Mouse (Mus musculus): ENCODE measurements at regions not wholly inside any gene's neighbourhood (a gene's known extent, or its start where the extent isn't known, plus 50 kb on each side); places are given as distances from the start of the nearest gene placed in this dataset.
A peak's percentile ranks its signal among the peaks of the same experiment; 100 is the strongest.

GRCm38 (mm10) chr11:22626407-22626806 is 114.5 kb downstream of the Tmem17 start:
- Histone ChIP-seq H3K9ac (ENCODE audit: low read length) (no peak overlapping the region), H3K9me3 (replicated peaks; ENCODE audit: control insufficient read depth, low read length) (no peaks in the 10 kb centered on the region), H3K4me1 (ENCODE audit: control insufficient read depth, insufficient read depth, low read length) (peaks cover 7% of the 10 kb centered on the region), H3K27ac (ENCODE audit: low read length) (no peak overlapping the region), H3K4me2 (ENCODE audit: low read depth, low read length) (no peak overlapping the region), H3K4me3 (ENCODE audit: low read length) (no peak overlapping the region), H3K36me3 (ENCODE audit: control insufficient read depth, insufficient read depth) (no peaks in the 10 kb centered on the region), H3K27me3 (ENCODE audit: control insufficient read depth, insufficient read depth, low read length) (no peaks in the 10 kb centered on the region)
- 76% methylated on average over 1 of the region's 1 CpGs for WGBS
- ATAC-seq (replicated peaks; ENCODE audit: extremely low read depth, insufficient read depth, low FRiP score): no peak

DNA sequence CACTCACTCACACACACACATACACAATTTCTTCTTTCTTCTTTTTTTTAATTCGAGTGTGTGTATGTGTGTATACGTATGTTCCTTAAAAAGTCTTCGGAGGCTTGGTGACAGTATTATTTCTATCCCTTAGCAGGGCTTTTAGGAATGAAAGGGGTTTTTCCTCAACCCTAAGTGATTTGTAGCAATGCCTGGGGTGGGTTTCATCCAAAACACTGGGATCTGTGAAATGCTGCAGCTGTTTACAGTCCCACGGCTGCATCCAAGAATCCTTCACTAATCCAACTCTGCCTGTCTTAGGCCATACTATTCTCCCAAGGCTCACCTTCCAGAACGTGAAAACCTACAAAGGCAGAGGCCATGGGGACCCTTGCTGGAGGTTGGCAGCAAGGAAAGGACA is 116.6 kb downstream of the Tmem17 start:
- Histone ChIP-seq H3K9me3 (replicated peaks; ENCODE audit: control insufficient read depth, low read length) (no peaks in the 10 kb centered on the region), H3K4me3 (ENCODE audit: low read length) (no peak overlapping the region), H3K36me3 (ENCODE audit: control insufficient read depth, insufficient read depth) (no peaks in the 10 kb centered on the region), H3K27me3 (ENCODE audit: control insufficient read depth, insufficient read depth, low read length) (no peaks in the 10 kb centered on the region), H3K27ac (ENCODE audit: low read length) (peak overlapping the region; percentile 72), H3K4me2 (ENCODE audit: low read depth, low read length) (no peak overlapping the region), H3K4me1 (ENCODE audit: control insufficient read depth, insufficient read depth, low read length) (peaks cover 11% of the 10 kb centered on the region), H3K9ac (ENCODE audit: low read length) (no peak overlapping the region)
- WGBS: 81% methylated on average over 5 of the region's 5 CpGs
- no peak for ATAC-seq (replicated peaks; ENCODE audit: extremely low read depth, insufficient read depth, low FRiP score)

- Histone ChIP-seq H3K4me1 (ENCODE audit: control insufficient read depth, insufficient read depth, low read length) (peaks cover 11% of the 10 kb centered on the region), H3K27ac (ENCODE audit: low read length) (peak overlapping the region; percentile 72), H3K9ac (ENCODE audit: low read length) (no peak overlapping the region), H3K27me3 (ENCODE audit: control insufficient read depth, insufficient read depth, low read length) (no peaks in the 10 kb centered on the region), H3K4me3 (ENCODE audit: low read length) (no peak overlapping the region), H3K36me3 (ENCODE audit: control insufficient read depth, insufficient read depth) (no peaks in the 10 kb centered on the region), H3K9me3 (replicated peaks; ENCODE audit: control insufficient read depth, low read length) (no peaks in the 10 kb centered on the region), H3K4me2 (ENCODE audit: low read depth, low read length) (no peak overlapping the region)
- ATAC-seq (replicated peaks; ENCODE audit: extremely low read depth, insufficient read depth, low FRiP score): no peak
- 58% methylated on average over 5 of the region's 5 CpGs for WGBS
These were observed 117.1 kb downstream of the Tmem17 start for GRCm38 (mm10) chr11:22628979-22629378.

GRCm38 (mm10) chr11:22629581-22629980 is 117.7 kb downstream of the Tmem17 start:
- WGBS: 8% methylated on average over 13 of the region's 13 CpGs
- ATAC-seq (replicated peaks; ENCODE audit: extremely low read depth, insufficient read depth, low FRiP score): peak; percentile 30; the same call in 1 of the 2 replicates

DNA sequence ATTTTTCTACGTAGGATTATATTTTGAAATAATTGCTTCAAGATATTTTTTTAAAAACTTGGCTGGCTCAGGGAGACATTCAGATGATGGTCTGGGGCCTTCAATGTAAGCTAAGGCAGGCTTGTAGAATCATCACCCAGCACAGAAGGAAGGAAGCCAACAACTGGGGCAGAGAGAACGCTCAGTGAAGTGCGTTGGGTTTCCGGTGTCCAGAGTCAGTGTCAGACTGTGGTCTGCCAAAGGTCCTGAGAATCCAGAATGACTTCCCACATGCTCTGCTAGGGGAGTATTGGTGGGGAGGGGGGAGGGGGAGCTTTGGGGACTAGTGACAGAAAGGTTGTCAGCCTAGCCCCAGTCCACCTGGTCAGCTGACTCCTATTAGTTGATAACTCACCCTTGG is 118.1 kb downstream of the Tmem17 start:
- H3K9me3 ChIP-seq (replicated peaks; ENCODE audit: control insufficient read depth, low read length): no peaks in the 10 kb centered on the region
- peak overlapping the region; percentile 72 for H3K27ac ChIP-seq (ENCODE audit: low read length)
- ATAC-seq (replicated peaks; ENCODE audit: extremely low read depth, insufficient read depth, low FRiP score): 0 out of 2 replicates have a peak, but pooled peaks have one; percentile 23
- 26% methylated on average over 4 of the region's 4 CpGs for WGBS
- H3K36me3 ChIP-seq (ENCODE audit: control insufficient read depth, insufficient read depth): no peaks in the 10 kb centered on the region
- no peaks in the 10 kb centered on the region for H3K27me3 ChIP-seq (ENCODE audit: control insufficient read depth, insufficient read depth, low read length)
- peak overlapping the region; percentile 36; the same call in 1 of the 2 replicates for H3K4me3 ChIP-seq (ENCODE audit: low read length)
- peak overlapping the region; percentile 62 for H3K4me2 ChIP-seq (ENCODE audit: low read depth, low read length)
- H3K4me1 ChIP-seq (ENCODE audit: control insufficient read depth, insufficient read depth, low read length): peaks cover 11% of the 10 kb centered on the region
- peak overlapping the region; percentile 62 for H3K9ac ChIP-seq (ENCODE audit: low read length)

More at GRCm38 (mm10) chr11:22629581-22629980, 117.7 kb downstream of the Tmem17 start:
- Histone ChIP-seq H3K4me3 (ENCODE audit: low read length) (peak overlapping the region; percentile 36), H3K4me1 (ENCODE audit: control insufficient read depth, insufficient read depth, low read length) (peaks cover 11% of the 10 kb centered on the region), H3K27ac (ENCODE audit: low read length) (peak overlapping the region; percentile 72), H3K4me2 (ENCODE audit: low read depth, low read length) (peak overlapping the region; percentile 62), H3K9ac (ENCODE audit: low read length) (peak overlapping the region; percentile 62), H3K36me3 (ENCODE audit: control insufficient read depth, insufficient read depth) (no peaks in the 10 kb centered on the region), H3K27me3 (ENCODE audit: control insufficient read depth, insufficient read depth, low read length) (no peaks in the 10 kb centered on the region), H3K9me3 (replicated peaks; ENCODE audit: control insufficient read depth, low read length) (no peaks in the 10 kb centered on the region)

- no peak overlapping the region for H3K27ac ChIP-seq (ENCODE audit: low read length)
- no peak overlapping the region for H3K9ac ChIP-seq (ENCODE audit: low read length)
- H3K4me3 ChIP-seq (ENCODE audit: low read length): no peak overlapping the region
- no peak for ATAC-seq (replicated peaks; ENCODE audit: extremely low read depth, insufficient read depth, low FRiP score)
- H3K36me3 ChIP-seq (ENCODE audit: control insufficient read depth, insufficient read depth): no peaks in the 10 kb centered on the region
- H3K9me3 ChIP-seq (replicated peaks; ENCODE audit: control insufficient read depth, low read length): no peaks in the 10 kb centered on the region
- H3K4me2 ChIP-seq (ENCODE audit: low read depth, low read length): no peak overlapping the region
- H3K4me1 ChIP-seq (ENCODE audit: control insufficient read depth, insufficient read depth, low read length): peaks cover 11% of the 10 kb centered on the region
- WGBS: 78% methylated on average over 5 of the region's 5 CpGs
- no peaks in the 10 kb centered on the region for H3K27me3 ChIP-seq (ENCODE audit: control insufficient read depth, insufficient read depth, low read length)
These were observed 119.1 kb downstream of the Tmem17 start for GRCm38 (mm10) chr11:22630982-22631381.

GRCm38 (mm10) chr11:22631606-22632313 is 119.9 kb downstream of the Tmem17 start:
- H3K4me2 ChIP-seq (ENCODE audit: low read depth, low read length): peak overlapping the region; percentile 49
- ATAC-seq (replicated peaks; ENCODE audit: extremely low read depth, insufficient read depth, low FRiP score): no peak
- H3K9me3 ChIP-seq (replicated peaks; ENCODE audit: control insufficient read depth, low read length): no peaks in the 10 kb centered on the region
- H3K4me1 ChIP-seq (ENCODE audit: control insufficient read depth, insufficient read depth, low read length): peaks cover 11% of the 10 kb centered on the region
- WGBS: 24% methylated on average over 6 of the region's 6 CpGs
- H3K4me3 ChIP-seq (ENCODE audit: low read length): peak overlapping the region; percentile 15; the same call in 1 of the 2 replicates
- H3K36me3 ChIP-seq (ENCODE audit: control insufficient read depth, insufficient read depth): no peaks in the 10 kb centered on the region
- no peaks in the 10 kb centered on the region for H3K27me3 ChIP-seq (ENCODE audit: control insufficient read depth, insufficient read depth, low read length)
- peak overlapping the region; percentile 33; the same call in 1 of the 2 replicates for H3K9ac ChIP-seq (ENCODE audit: low read length)
- no peak overlapping the region for H3K27ac ChIP-seq (ENCODE audit: low read length)

- H3K9me3 ChIP-seq (replicated peaks; ENCODE audit: control insufficient read depth, low read length): no peaks in the 10 kb centered on the region
- H3K4me1 ChIP-seq (ENCODE audit: control insufficient read depth, insufficient read depth, low read length): peaks cover 11% of the 10 kb centered on the region
- no peak overlapping the region for H3K27ac ChIP-seq (ENCODE audit: low read length)
- ATAC-seq (replicated peaks; ENCODE audit: extremely low read depth, insufficient read depth, low FRiP score): no peak
- no peaks in the 10 kb centered on the region for H3K36me3 ChIP-seq (ENCODE audit: control insufficient read depth, insufficient read depth)
- H3K4me2 ChIP-seq (ENCODE audit: low read depth, low read length): no peak overlapping the region
- no peaks in the 10 kb centered on the region for H3K27me3 ChIP-seq (ENCODE audit: control insufficient read depth, insufficient read depth, low read length)
- H3K9ac ChIP-seq (ENCODE audit: low read length): no peak overlapping the region
- H3K4me3 ChIP-seq (ENCODE audit: low read length): no peak overlapping the region
These were observed 120.4 kb downstream of the Tmem17 start for GRCm38 (mm10) chr11:22632314-22632700.

- Histone ChIP-seq H3K9ac (ENCODE audit: low read length) (no peak overlapping the region), H3K4me1 (ENCODE audit: control insufficient read depth, insufficient read depth, low read length) (peaks cover 11% of the 10 kb centered on the region), H3K27ac (ENCODE audit: low read length) (no peak overlapping the region), H3K4me2 (ENCODE audit: low read depth, low read length) (no peak overlapping the region), H3K4me3 (ENCODE audit: low read length) (no peak overlapping the region), H3K36me3 (ENCODE audit: control insufficient read depth, insufficient read depth) (no peaks in the 10 kb centered on the region), H3K9me3 (replicated peaks; ENCODE audit: control insufficient read depth, low read length) (no peaks in the 10 kb centered on the region), H3K27me3 (ENCODE audit: control insufficient read depth, insufficient read depth, low read length) (no peaks in the 10 kb centered on the region)
- 69% methylated on average over 5 of the region's 5 CpGs for WGBS
- ATAC-seq (replicated peaks; ENCODE audit: extremely low read depth, insufficient read depth, low FRiP score): no peak
These were observed 121.1 kb downstream of the Tmem17 start for GRCm38 (mm10) chr11:22632988-22633387.
